Mouse (Mus musculus): ENCODE data around the gene Spib. TPM values are rescaled to one million over a fixed set of nuclear protein-coding genes. Genes with fewer than 3 reads are reported as not detected.

The Spib gene
- polyA plus RNA-seq, 1 experiment from 2014 or later = 0.04 TPM

- Histone ChIP-seq H3K9ac (ENCODE audit: low read depth, low read length) (no peak overlapping the region), H3K4me2 (ENCODE audit: low read length) (no peak overlapping the region), H3K27me3 (ENCODE audit: insufficient read depth, low read length) (no peaks in the 10 kb centered on the region), H3K27ac (no peak overlapping the region), H3K36me3 (ENCODE audit: insufficient read depth, low read length) (no peaks in the 10 kb centered on the region), H3K9me3 (replicated peaks; ENCODE audit: low read length) (no peaks in the 10 kb centered on the region), H3K4me1 (replicated peaks; ENCODE audit: insufficient read depth, low read length) (no peaks in the 10 kb centered on the region), H3K4me3 (replicated peaks; ENCODE audit: low read depth, low read length) (no peak overlapping the region)
- 58% methylated on average over 2 of the region's 2 CpGs for WGBS
- ATAC-seq (replicated peaks; ENCODE audit: low FRiP score, low read depth) = no peak
- no peak for TF ChIP-seq CTCF (IDR thresholded peaks at IDR 0.05; ENCODE audit: low read depth)
- DNase-seq (ENCODE audit: low spot score) = no peak
These were observed 25.8 kb upstream of the Spib start for GRCm38 (mm10) chr7:44557629-44558028.

GRCm38 (mm10) chr7:44553826-44554225, 22.0 kb upstream of the Spib start, which contains the start of gene Nr1h2:
Gene Nr1h2 (minus strand): TSS chr7:44553951.
- Histone ChIP-seq H3K4me2 (ENCODE audit: low read length) (peak within 1 kb of the TSS; percentile 62), H3K27ac (peak within 1 kb of the TSS; percentile 99), H3K9ac (ENCODE audit: low read depth, low read length) (peak within 1 kb of the TSS; percentile 83), H3K36me3 (ENCODE audit: insufficient read depth, low read length) (peaks cover 32% of the 10 kb centered on the region), H3K9me3 (replicated peaks; ENCODE audit: low read length) (no peaks in the 10 kb centered on the region), H3K4me1 (replicated peaks; ENCODE audit: insufficient read depth, low read length) (no peaks in the 10 kb centered on the region), H3K27me3 (ENCODE audit: insufficient read depth, low read length) (no peaks in the 10 kb centered on the region), H3K4me3 (replicated peaks; ENCODE audit: low read depth, low read length) (peak within 1 kb of the TSS; percentile 74)
- WGBS = under 1% methylated on average over 22 of the region's 22 CpGs
- no peak for TF ChIP-seq CTCF (IDR thresholded peaks at IDR 0.05; ENCODE audit: low read depth)
- peak; percentile 98 for DNase-seq (ENCODE audit: low spot score)
- ATAC-seq (replicated peaks; ENCODE audit: low FRiP score, low read depth) = peak; percentile 83

DNA sequence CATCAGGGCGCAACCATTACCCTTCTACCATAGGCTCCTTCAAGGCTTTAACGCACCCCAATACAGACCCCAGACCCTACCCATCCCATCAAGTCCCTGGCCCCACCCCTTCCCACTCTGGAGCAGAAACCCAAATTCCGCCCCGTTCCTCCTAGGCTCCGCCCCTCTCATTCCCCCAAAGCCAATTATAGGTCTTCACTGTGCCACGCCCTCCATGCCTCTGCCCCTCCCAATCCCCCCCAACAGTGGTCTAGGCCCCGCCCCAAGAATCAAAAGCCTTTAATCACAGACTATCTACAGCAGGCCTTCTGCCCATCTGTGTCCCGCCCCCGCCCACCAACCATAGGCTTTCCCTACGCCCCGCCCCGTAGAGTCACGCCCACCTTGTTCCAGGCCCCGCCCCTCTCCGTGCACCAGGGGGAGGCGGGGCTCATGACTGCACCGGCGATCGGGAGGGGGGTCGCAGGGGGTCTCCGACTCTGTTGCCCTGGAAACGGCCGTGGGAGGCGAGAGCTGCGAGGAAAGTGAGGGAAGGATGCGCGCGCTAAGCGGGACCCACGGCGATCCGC, 21.4 kb upstream of the Spib start:
- no peaks in the 10 kb centered on the region for H3K9me3 ChIP-seq (replicated peaks; ENCODE audit: low read length)
- H3K27ac ChIP-seq = peak overlapping the region; percentile 99
- peak; percentile 97 for DNase-seq (ENCODE audit: low spot score)
- no peaks in the 10 kb centered on the region for H3K27me3 ChIP-seq (ENCODE audit: insufficient read depth, low read length)
- 1% methylated on average over 31 of the region's 32 CpGs for WGBS
- peak overlapping the region; percentile 74 for H3K4me3 ChIP-seq (replicated peaks; ENCODE audit: low read depth, low read length)
- H3K9ac ChIP-seq (ENCODE audit: low read depth, low read length) = peak overlapping the region; percentile 83
- H3K36me3 ChIP-seq (ENCODE audit: insufficient read depth, low read length) = peaks cover 32% of the 10 kb centered on the region
- H3K4me1 ChIP-seq (replicated peaks; ENCODE audit: insufficient read depth, low read length) = no peaks in the 10 kb centered on the region
- H3K4me2 ChIP-seq (ENCODE audit: low read length) = peak overlapping the region; percentile 62
- no peak for TF ChIP-seq CTCF (IDR thresholded peaks at IDR 0.05; ENCODE audit: low read depth)
- ATAC-seq (replicated peaks; ENCODE audit: low FRiP score, low read depth) = peak; percentile 84

GRCm38 (mm10) chr7:44552141-44552908, 20.5 kb upstream of the Spib start:
- Histone ChIP-seq H3K4me2 (ENCODE audit: low read length) (peak overlapping the region; percentile 62), H3K36me3 (ENCODE audit: insufficient read depth, low read length) (peaks cover 32% of the 10 kb centered on the region), H3K4me3 (replicated peaks; ENCODE audit: low read depth, low read length) (peak overlapping the region; percentile 74; the same call in 1 of the 2 replicates), H3K9me3 (replicated peaks; ENCODE audit: low read length) (no peaks in the 10 kb centered on the region), H3K9ac (ENCODE audit: low read depth, low read length) (no peak overlapping the region), H3K27me3 (ENCODE audit: insufficient read depth, low read length) (no peaks in the 10 kb centered on the region), H3K4me1 (replicated peaks; ENCODE audit: insufficient read depth, low read length) (no peaks in the 10 kb centered on the region; the same call in 1 of the 2 replicates), H3K27ac (no peak overlapping the region)
- TF ChIP-seq CTCF (IDR thresholded peaks at IDR 0.05; ENCODE audit: low read depth) = no peak
- DNase-seq (ENCODE audit: low spot score) = no peak
- WGBS = 86% methylated on average over 31 of the region's 31 CpGs
- no peak for ATAC-seq (replicated peaks; ENCODE audit: low FRiP score, low read depth)

GRCm38 (mm10) chr7:44551731-44552130, 19.9 kb upstream of the Spib start:
- no peak for DNase-seq (ENCODE audit: low spot score)

DNA sequence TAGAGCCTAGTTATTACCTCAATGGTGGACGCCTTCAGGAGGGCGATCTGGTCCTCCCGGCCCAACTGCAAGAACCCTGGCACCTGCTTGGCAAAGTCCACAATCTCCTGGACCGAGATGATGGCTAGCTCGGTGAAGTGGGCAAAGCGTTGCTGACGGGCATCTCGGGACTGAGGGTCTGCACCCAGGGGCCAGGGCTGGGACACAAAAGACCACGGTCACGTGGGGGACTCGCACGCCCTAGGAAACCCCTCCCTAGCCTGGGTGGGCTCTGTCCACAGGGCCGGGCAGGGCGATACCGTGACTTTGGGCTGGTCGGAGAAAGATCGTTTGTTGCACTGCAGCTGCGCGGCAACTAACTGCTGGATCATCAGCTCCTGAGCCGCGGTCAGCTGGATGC, 19.4 kb upstream of the Spib start:
- peaks cover 32% of the 10 kb centered on the region for H3K36me3 ChIP-seq (ENCODE audit: insufficient read depth, low read length)
- no peak overlapping the region for H3K4me3 ChIP-seq (replicated peaks; ENCODE audit: low read depth, low read length)
- no peaks in the 10 kb centered on the region; the same call in 1 of the 2 replicates for H3K4me1 ChIP-seq (replicated peaks; ENCODE audit: insufficient read depth, low read length)
- no peak for TF ChIP-seq CTCF (IDR thresholded peaks at IDR 0.05; ENCODE audit: low read depth)
- no peak overlapping the region for H3K27ac ChIP-seq
- no peaks in the 10 kb centered on the region for H3K9me3 ChIP-seq (replicated peaks; ENCODE audit: low read length)
- 95% methylated on average over 21 of the region's 21 CpGs for WGBS
- no peak overlapping the region for H3K9ac ChIP-seq (ENCODE audit: low read depth, low read length)
- H3K4me2 ChIP-seq (ENCODE audit: low read length) = no peak overlapping the region
- ATAC-seq (replicated peaks; ENCODE audit: low FRiP score, low read depth) (no peak), DNase-seq (ENCODE audit: low spot score) (no peak)
- H3K27me3 ChIP-seq (ENCODE audit: insufficient read depth, low read length) = no peaks in the 10 kb centered on the region

More at GRCm38 (mm10) chr7:44551731-44552130, 19.9 kb upstream of the Spib start:
- peaks cover 32% of the 10 kb centered on the region for H3K36me3 ChIP-seq (ENCODE audit: insufficient read depth, low read length)
- no peak overlapping the region for H3K4me2 ChIP-seq (ENCODE audit: low read length)
- no peak overlapping the region for H3K4me3 ChIP-seq (replicated peaks; ENCODE audit: low read depth, low read length)
- no peaks in the 10 kb centered on the region for H3K27me3 ChIP-seq (ENCODE audit: insufficient read depth, low read length)
- H3K4me1 ChIP-seq (replicated peaks; ENCODE audit: insufficient read depth, low read length) = no peaks in the 10 kb centered on the region; the same call in 1 of the 2 replicates
- WGBS = 80% methylated on average over 22 of the region's 22 CpGs
- no peak overlapping the region for H3K9ac ChIP-seq (ENCODE audit: low read depth, low read length)
- TF ChIP-seq CTCF (IDR thresholded peaks at IDR 0.05; ENCODE audit: low read depth) = no peak
- no peak overlapping the region for H3K27ac ChIP-seq
- no peaks in the 10 kb centered on the region for H3K9me3 ChIP-seq (replicated peaks; ENCODE audit: low read length)
- ATAC-seq (replicated peaks; ENCODE audit: low FRiP score, low read depth) = no peak

All from kidney, postnatal 0 days (tissue).